Mouse (Mus musculus) large intestine, adult 2 months (tissue): ENCODE data around the gene Atl1. TPM values are rescaled to one million over a fixed set of nuclear protein-coding genes. Genes with fewer than 3 reads are reported as not detected.

ENCODE experiments used
- DNase-seq: peaks from one replicate; pipeline ENCODE4 v3.0.0-alpha.2; 2012; ENCODE audit warnings: low read depth, low spot score
- WGBS: fragments of 180-500 bp; shearing (Covaris S2); methylation state at CpG from one replicate; pipeline ENCODE4 v1.1.7; 2018; 5-methylcytosine and 5-hydroxymethylcytosine counted together
- polyA plus RNA-seq: library from polyadenylated mRNA; depleted of rRNA; stranded (reverse); fragments of >200 nt; gene quantifications from 2 replicates; pipeline ENCODE4 v1.2.3, GENCODE M21; 2012; rRNA removed

Gene Atl1
- polyA plus RNA-seq, 1 experiment = 1.2 TPM

DNA sequence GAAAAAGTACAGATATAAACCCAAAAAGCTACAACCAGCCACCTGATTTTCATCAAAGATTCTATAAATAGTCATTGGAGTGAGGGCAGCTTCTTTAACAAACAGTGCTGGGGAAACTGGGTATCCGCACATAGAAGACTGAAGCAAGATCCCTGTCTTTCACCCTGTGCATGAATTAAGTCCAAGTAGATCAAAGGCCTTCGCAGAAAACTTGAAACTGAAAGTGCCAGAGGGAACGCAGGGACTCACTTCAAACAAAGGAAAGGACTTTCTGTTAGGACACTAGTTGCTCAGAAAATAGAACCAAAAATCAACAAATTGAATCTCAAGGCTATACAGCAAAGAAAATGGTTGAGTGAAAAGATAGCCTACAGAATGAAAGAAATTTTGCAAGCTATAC lies 103.0 kb downstream of the Atl1 start:
- no peak for DNase-seq
- WGBS = 27% methylated on average over 3 of the region's 3 CpGs

DNA sequence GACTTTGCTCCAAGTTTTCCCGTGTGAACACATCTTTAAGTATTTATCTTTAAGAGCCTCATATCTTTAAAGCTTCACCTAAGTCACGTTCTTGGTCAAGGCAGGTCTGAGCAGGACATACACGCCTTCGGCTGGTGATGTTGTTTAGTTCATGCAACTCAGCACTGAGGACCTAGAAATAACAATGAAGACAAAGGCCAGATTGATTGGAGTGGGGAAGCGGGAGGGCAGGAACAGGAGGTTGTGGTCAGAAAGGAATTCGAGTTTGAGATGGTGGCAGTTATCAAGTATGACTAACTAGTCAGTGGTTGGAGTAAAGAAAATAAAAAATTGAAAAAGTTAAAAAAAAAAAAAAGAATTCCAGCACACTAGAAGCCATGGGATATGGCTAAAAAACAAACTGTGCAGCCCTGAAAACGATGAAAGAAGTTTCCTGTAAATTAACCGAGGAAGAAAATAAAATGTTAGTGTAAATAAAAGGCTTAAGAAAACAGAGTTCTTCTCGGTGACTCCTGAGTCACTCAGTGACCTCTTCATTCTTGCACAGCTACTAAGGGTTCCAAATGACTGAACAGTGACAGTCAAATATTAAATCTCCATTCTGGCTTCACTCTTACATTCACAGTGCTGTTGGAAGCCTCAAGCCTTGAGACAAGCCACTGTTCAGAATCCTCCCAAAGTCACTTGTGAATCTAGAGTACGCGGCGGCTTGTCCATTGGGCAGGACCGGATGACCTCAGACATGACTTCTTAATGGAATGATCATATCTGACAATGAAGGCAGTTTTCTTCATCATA lies 106.0 kb downstream of the Atl1 start:
- WGBS = 64% methylated on average over 13 of the region's 13 CpGs
- no peak for DNase-seq

DNA sequence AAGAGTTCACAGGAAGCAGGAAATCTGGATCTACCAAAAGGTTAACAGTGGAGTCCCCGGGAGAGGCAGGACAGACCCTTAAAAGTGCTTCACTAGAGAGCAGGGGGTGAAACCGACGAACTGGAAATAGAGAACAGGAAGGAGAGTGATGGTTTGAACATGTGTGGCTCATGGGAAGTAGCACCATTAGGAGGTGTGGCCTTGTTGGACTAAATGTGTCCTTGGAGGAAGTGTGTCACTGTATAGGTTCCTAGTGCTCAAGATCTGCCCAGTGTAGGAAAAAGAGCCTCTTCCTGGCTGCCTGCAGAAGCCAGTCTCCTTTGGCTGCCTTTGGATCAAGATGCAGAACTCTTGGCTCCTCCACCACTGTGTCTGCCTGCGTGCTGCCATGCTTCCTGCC lies 112.7 kb downstream of the Atl1 start:
- 78% methylated on average over 4 of the region's 4 CpGs for WGBS
- DNase-seq = no peak

DNA sequence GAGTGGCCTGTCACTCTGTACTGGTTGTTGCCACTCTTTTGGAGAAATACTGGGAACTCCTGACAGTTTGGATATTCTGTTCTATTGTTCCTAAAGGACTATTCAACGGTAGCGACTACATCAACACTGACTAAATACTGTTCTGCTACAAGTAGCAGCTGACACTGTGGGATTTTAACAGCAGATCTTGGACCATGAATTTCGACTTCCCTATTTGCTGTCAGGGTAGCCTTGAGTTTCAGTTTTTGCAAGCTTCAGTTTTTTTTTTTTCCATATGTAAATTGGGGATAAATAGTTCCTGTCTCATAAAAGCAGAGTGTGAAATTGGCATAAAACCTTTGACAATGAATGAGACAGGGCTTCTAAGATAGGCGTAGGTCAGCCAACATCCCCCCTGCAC lies 117.9 kb downstream of the Atl1 start:
- DNase-seq = no peak
- 94% methylated on average over 4 of the region's 4 CpGs for WGBS

DNA sequence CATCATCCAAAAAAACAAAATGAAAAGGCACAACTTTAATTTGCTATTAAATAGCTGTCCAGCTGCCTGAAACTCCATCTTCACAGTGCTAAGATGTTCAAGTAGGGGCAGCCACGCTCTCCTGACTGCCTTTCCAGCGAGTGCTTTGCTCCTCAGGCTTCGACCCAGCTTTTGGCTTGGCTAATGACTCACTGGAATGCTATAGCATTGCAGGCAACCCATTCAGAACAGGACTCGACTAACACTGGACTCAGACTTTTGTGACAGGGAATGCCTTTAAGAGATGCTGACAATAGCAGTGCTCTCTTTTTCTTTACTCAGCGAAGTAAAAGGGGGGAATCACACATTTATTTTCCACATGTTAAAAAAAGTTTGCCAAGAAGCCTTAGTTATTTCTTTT lies 119.3 kb downstream of the Atl1 start:
- no peak for DNase-seq
- 67% methylated on average over 5 of the region's 5 CpGs for WGBS

DNA sequence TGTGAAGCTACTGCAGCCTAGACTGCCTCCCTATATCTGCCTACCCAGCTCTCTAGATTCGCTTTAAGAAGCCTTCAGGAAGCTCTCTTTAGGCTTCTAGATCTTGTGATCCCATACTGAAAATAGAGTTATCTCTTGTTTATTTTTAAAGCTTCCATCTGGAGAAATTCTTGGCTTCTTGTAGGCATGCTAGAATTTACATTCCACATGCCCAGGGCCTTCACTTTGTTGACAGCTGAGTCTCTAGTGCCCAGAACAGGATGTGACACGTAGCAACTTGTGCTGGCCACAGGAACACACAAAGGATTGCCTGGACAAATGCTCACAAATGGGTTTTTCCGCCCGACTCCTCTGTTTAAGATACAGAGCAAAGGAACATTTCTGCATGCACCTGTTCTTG lies 123.5 kb downstream of the Atl1 start:
- 66% methylated on average over 4 of the region's 4 CpGs for WGBS
- DNase-seq = no peak

Other genes starting within 250 kb of the Atl1 start
- gene Sos2, start 210.8 kb upstream of the Atl1 start, polyA plus RNA-seq = 11.3 and 16.9 TPM in 2 replicates
- gene L2hgdh, start 167.7 kb upstream of the Atl1 start, polyA plus RNA-seq = 5.7 and 8.7 TPM in 2 replicates
- gene Atp5s, start 167.7 kb upstream of the Atl1 start, polyA plus RNA-seq = 9.4 and 15.4 TPM in 2 replicates
- gene Cdkl1, start 101.3 kb upstream of the Atl1 start, polyA plus RNA-seq = 0.88 and 1.2 TPM in 2 replicates
- 2.0 and 2.4 TPM in 2 replicates for gene Map4k5, start 586 bp downstream of the Atl1 start, polyA plus RNA-seq
- 13.9 and 14.7 TPM in 2 replicates for gene Sav1, start 94.4 kb downstream of the Atl1 start, polyA plus RNA-seq
- gene Nin, start 221.1 kb downstream of the Atl1 start, polyA plus RNA-seq = 2.1 and 4.2 TPM in 2 replicates